Comparison of ENCODE assay signal across 16 mouse cellular contexts in the genomic region with DNA sequence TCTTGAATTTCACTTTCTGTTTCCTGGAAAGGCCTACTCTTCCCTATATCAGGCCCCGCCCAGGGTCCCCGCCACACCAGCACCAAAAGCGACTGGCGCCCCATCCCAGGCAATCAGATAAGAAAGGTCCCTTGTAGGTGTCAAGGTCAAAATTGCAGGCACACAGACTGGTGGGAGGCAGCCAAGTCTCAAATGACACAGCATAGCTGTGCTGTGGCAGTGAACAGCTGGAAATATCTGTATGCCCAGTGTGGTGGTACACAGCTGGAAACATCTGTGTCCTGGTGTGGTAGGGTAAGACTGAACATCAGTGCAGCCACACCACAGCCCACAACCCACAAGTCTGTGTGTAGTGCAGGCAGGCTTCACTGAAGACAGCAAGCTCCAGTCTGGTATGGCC. TPM values are rescaled to one million over a fixed set of nuclear protein-coding genes. Genes with fewer than 3 reads are reported as not detected.
DNase-seq lines count a peak whose midpoint lies in the region; ATAC-seq and TF ChIP-seq lines count a peak whose summit lies in the region.
"Had no signal": no experiment of that assay in that cellular context is flagged by ENCODE, and none has a peak within 500 bp of the region (broad histone marks: within the 10 kb centered on the region; RNA-seq: fewer than 3 reads in every experiment).

No protein-coding gene starts in this region.

- no peaks in the 10 kb centered on the region for H3K27me3 ChIP-seq in thymus, adult 2 months (ENCODE audit: control insufficient read depth, insufficient read depth, low read length)
- no peaks in the 10 kb centered on the region for H3K27me3 ChIP-seq in intestine, embryonic 15.5 days (replicated peaks)
- H3K27me3 ChIP-seq in hindbrain, embryonic 16.5 days (replicated peaks; ENCODE audit: control insufficient read depth, insufficient read depth, low read length), result no peaks in the 10 kb centered on the region

- H3K4me2 ChIP-seq in intestine, embryonic 15.5 days (replicated peaks), result no peak overlapping the region
- no peak overlapping the region for H3K4me2 ChIP-seq in hindbrain, embryonic 16.5 days (ENCODE audit: low read length)
- H3K4me2 ChIP-seq: midbrain, embryonic 11.5 days had no signal

- 29% methylated on average over 4 of the region's 4 CpGs for WGBS in thymus, adult 2 months
- 57% methylated on average over 4 of the region's 4 CpGs for WGBS in intestine, embryonic 15.5 days
- 88% methylated on average over 4 of the region's 4 CpGs for WGBS in hindbrain, embryonic 16.5 days

- no peak for DNase-seq in thymus, adult 2 months
- DNase-seq in thymus, postnatal 10 days (ENCODE audit: low spot score in 2 of 2), result no peak
- DNase-seq in adrenal gland, adult 2 months, result peak; percentile 62
- DNase-seq in frontal cortex, postnatal 25 days (ENCODE audit: low spot score in 2 of 2), result no peak
- no peak for DNase-seq in urinary bladder, postnatal 25 days (ENCODE audit: low spot score)
- DNase-seq: cerebellum, postnatal 25 days; gastrocnemius, adult 2 months; heart, postnatal 14 days; kidney, postnatal 10 days had no signal

- TF ChIP-seq POLR2A in thymus, adult 2 months (IDR thresholded peaks at IDR 0.05; ENCODE audit: control insufficient read depth, extremely low read depth, insufficient read depth, low read length, poor library complexity), result 0 out of 2 replicates have a peak, but pooled peaks have one; percentile 12

- peak overlapping the region; percentile 24; the same call in 1 of the 2 replicates for H3K27ac ChIP-seq in thymus, adult 2 months (ENCODE audit: control insufficient read depth, insufficient read depth, low read length)
- H3K27ac ChIP-seq in intestine, embryonic 15.5 days, result no peak overlapping the region
- H3K27ac ChIP-seq in hindbrain, embryonic 16.5 days (ENCODE audit: low read depth, low read length), result no peak overlapping the region
- H3K27ac ChIP-seq: gastrocnemius, adult 2 months had no signal

- no peak overlapping the region for H3K9ac ChIP-seq in intestine, embryonic 15.5 days
- no peak overlapping the region for H3K9ac ChIP-seq in hindbrain, embryonic 16.5 days (ENCODE audit: low read depth, low read length)

- no peaks in the 10 kb centered on the region for H3K36me3 ChIP-seq in thymus, adult 2 months (ENCODE audit: control insufficient read depth, insufficient read depth, low read length)
- H3K36me3 ChIP-seq in intestine, embryonic 15.5 days, result no peaks in the 10 kb centered on the region
- H3K36me3 ChIP-seq in hindbrain, embryonic 16.5 days (ENCODE audit: control insufficient read depth, insufficient read depth, low read length), result no peaks in the 10 kb centered on the region

- ATAC-seq in intestine, embryonic 15.5 days, result peak; percentile 29; the same call in 1 of the 2 replicates
- peak; percentile 60 for ATAC-seq in megakaryocyte progenitor cell, adult 5-6 weeks (replicated peaks; ENCODE audit: poor library complexity)
- no peak for ATAC-seq in hindbrain, embryonic 16.5 days

- peaks cover 69% of the 10 kb centered on the region for H3K4me1 ChIP-seq in thymus, adult 2 months (replicated peaks; ENCODE audit: control insufficient read depth, insufficient read depth, low read length)
- H3K4me1 ChIP-seq in intestine, embryonic 15.5 days (replicated peaks), result 0 out of 2 replicates have a peak, but pooled peaks cover 3% of the 10 kb centered on the region
- H3K4me1 ChIP-seq in hindbrain, embryonic 16.5 days (ENCODE audit: control insufficient read depth, insufficient read depth, low read depth, low read length), result no peaks in the 10 kb centered on the region

- no peak overlapping the region for H3K4me3 ChIP-seq in thymus, adult 2 months (ENCODE audit: control insufficient read depth, insufficient read depth, low read length)
- H3K4me3 ChIP-seq in intestine, embryonic 15.5 days (replicated peaks), result no peak overlapping the region
- no peak overlapping the region for H3K4me3 ChIP-seq in hindbrain, embryonic 16.5 days (ENCODE audit: low read length)
- H3K4me3 ChIP-seq: erythroblast, embryonic 14.5 days; gastrocnemius, adult 2 months had no signal

- H3K9me3 ChIP-seq in intestine, embryonic 15.5 days, result no peaks in the 10 kb centered on the region
- H3K9me3 ChIP-seq in hindbrain, embryonic 16.5 days (ENCODE audit: control insufficient read depth, low read length), result no peaks in the 10 kb centered on the region

- TF ChIP-seq CTCF in thymus, adult 2 months (IDR thresholded peaks at IDR 0.05; ENCODE audit: borderline replicate concordance, control insufficient read depth, extremely low read depth, insufficient read depth, low read length, poor library complexity), result no peak

RNA-seq across cellular contexts. Expression of gene Gm11172, which starts 2.1 kb away (rescaled TPM):
- not detected in 2 replicates for polyA plus RNA-seq in thymus, adult 2 months (2012; rRNA removed)
- not detected for total RNA-seq in adrenal gland, adult 2 months (2021)
- polyA plus RNA-seq in adrenal gland, adult 2 months (2012; rRNA removed), result not detected in 2 replicates
- polyA plus RNA-seq in intestine, embryonic 15.5 days (2015; fragmentation: Nextera tagmentation; extraction: Ambion mirVana), result not detected in 2 replicates
- not detected in 2 replicates for total RNA-seq in megakaryocyte progenitor cell, adult 5-6 weeks (2015)
- total RNA-seq in megakaryocyte progenitor cell, adult 5-6 weeks (2017), result not detected in 2 replicates
- polyA plus RNA-seq in hindbrain, embryonic 16.5 days (2015; fragmentation: Nextera tagmentation; extraction: Ambion mirVana), result not detected in 2 replicates
- total RNA-seq: gastrocnemius, adult 2 months; heart, postnatal 14 days; left cerebral cortex, postnatal 25 days had no signal
- polyA plus RNA-seq: erythroblast, embryonic 14.5 days; midbrain, embryonic 11.5 days; neural tube, embryonic 14.5 days had no signal

RNA-seq across cellular contexts. Expression of gene Prm1, which starts 9.2 kb away (rescaled TPM):
- polyA plus RNA-seq in thymus, adult 2 months (2012; rRNA removed), result 0.96 and 6.1 TPM in 2 replicates
- not detected for total RNA-seq in adrenal gland, adult 2 months (2021)
- not detected in 2 replicates for polyA plus RNA-seq in adrenal gland, adult 2 months (2012; rRNA removed)
- not detected in 2 replicates for polyA plus RNA-seq in intestine, embryonic 15.5 days (2015; fragmentation: Nextera tagmentation; extraction: Ambion mirVana)
- total RNA-seq in megakaryocyte progenitor cell, adult 5-6 weeks (2015), result not detected in 2 replicates
- not detected in 2 replicates for total RNA-seq in megakaryocyte progenitor cell, adult 5-6 weeks (2017)
- polyA plus RNA-seq in hindbrain, embryonic 16.5 days (2015; fragmentation: Nextera tagmentation; extraction: Ambion mirVana), result 0.51 TPM in 1 of 2 replicates, not detected in the other
- total RNA-seq: gastrocnemius, adult 2 months; heart, postnatal 14 days; left cerebral cortex, postnatal 25 days had no signal
- polyA plus RNA-seq: erythroblast, embryonic 14.5 days; midbrain, embryonic 11.5 days; neural tube, embryonic 14.5 days had no signal

RNA-seq across cellular contexts. Expression of gene Prm2, which starts 18.9 kb away (rescaled TPM):
- 0.50 and 7.0 TPM in 2 replicates for polyA plus RNA-seq in thymus, adult 2 months (2012; rRNA removed)
- not detected for total RNA-seq in adrenal gland, adult 2 months (2021)
- polyA plus RNA-seq in adrenal gland, adult 2 months (2012; rRNA removed), result 0.19 TPM in 1 of 2 replicates, not detected in the other
- not detected in 2 replicates for polyA plus RNA-seq in intestine, embryonic 15.5 days (2015; fragmentation: Nextera tagmentation; extraction: Ambion mirVana)
- total RNA-seq in megakaryocyte progenitor cell, adult 5-6 weeks (2015), result not detected in 2 replicates
- not detected in 2 replicates for total RNA-seq in megakaryocyte progenitor cell, adult 5-6 weeks (2017)
- polyA plus RNA-seq in hindbrain, embryonic 16.5 days (2015; fragmentation: Nextera tagmentation; extraction: Ambion mirVana), result not detected in 2 replicates
- total RNA-seq: gastrocnemius, adult 2 months; heart, postnatal 14 days; left cerebral cortex, postnatal 25 days had no signal
- polyA plus RNA-seq: erythroblast, embryonic 14.5 days; midbrain, embryonic 11.5 days; neural tube, embryonic 14.5 days had no signal

RNA-seq across cellular contexts. Expression of gene Rmi2, which starts 20.0 kb away (rescaled TPM):
- 23.0 and 59.4 TPM in 2 replicates for polyA plus RNA-seq in thymus, adult 2 months (2012; rRNA removed)
- under 1 TPM; 0.38 to 0.46 TPM for total RNA-seq in adrenal gland, adult 2 months (2021)
- 0.77 and 1.3 TPM in 2 replicates for polyA plus RNA-seq in adrenal gland, adult 2 months (2012; rRNA removed)
- polyA plus RNA-seq in intestine, embryonic 15.5 days (2015; fragmentation: Nextera tagmentation; extraction: Ambion mirVana), result 2.8 and 4.1 TPM in 2 replicates
- total RNA-seq in megakaryocyte progenitor cell, adult 5-6 weeks (2015), result 6.9 and 8.2 TPM in 2 replicates
- 6.0 and 6.9 TPM in 2 replicates for total RNA-seq in megakaryocyte progenitor cell, adult 5-6 weeks (2017)
- polyA plus RNA-seq in hindbrain, embryonic 16.5 days (2015; fragmentation: Nextera tagmentation; extraction: Ambion mirVana), result 0.70 and 0.74 TPM in 2 replicates

RNA-seq across cellular contexts. Expression of gene Prm3, which starts 24.1 kb away (rescaled TPM):
- polyA plus RNA-seq in thymus, adult 2 months (2012; rRNA removed), result not detected in 2 replicates
- total RNA-seq in adrenal gland, adult 2 months (2021), result not detected
- not detected in 2 replicates for polyA plus RNA-seq in adrenal gland, adult 2 months (2012; rRNA removed)
- polyA plus RNA-seq in intestine, embryonic 15.5 days (2015; fragmentation: Nextera tagmentation; extraction: Ambion mirVana), result not detected in 2 replicates
- total RNA-seq in megakaryocyte progenitor cell, adult 5-6 weeks (2015), result not detected in 2 replicates
- not detected in 2 replicates for total RNA-seq in megakaryocyte progenitor cell, adult 5-6 weeks (2017)
- polyA plus RNA-seq in hindbrain, embryonic 16.5 days (2015; fragmentation: Nextera tagmentation; extraction: Ambion mirVana), result not detected in 2 replicates
- total RNA-seq: gastrocnemius, adult 2 months; heart, postnatal 14 days; left cerebral cortex, postnatal 25 days had no signal
- polyA plus RNA-seq: erythroblast, embryonic 14.5 days; midbrain, embryonic 11.5 days; neural tube, embryonic 14.5 days had no signal
